Mouse (Mus musculus) CH12.LX (cell line): ENCODE data around the gene A930009A15Rik. TPM values are rescaled to one million over a fixed set of nuclear protein-coding genes. Genes with fewer than 3 reads are reported as not detected.

Source experiments
- DNase-seq: peaks from one replicate; pipeline ENCODE4 v3.0.0-alpha.2; 2013; ENCODE audit errors: extremely low read depth
- H3K27ac ChIP-seq: 2 replicates; pipeline ENCODE4 v1.5.1; 2012; ENCODE audit warnings: low read depth, mild to moderate bottlenecking, control low read depth, moderate library complexity; ENCODE audit not compliant: insufficient read depth
- H3K27me3 ChIP-seq: replicated peaks from 2 replicates; pipeline ENCODE3; 2012; ENCODE audit warnings: inconsistent platforms
- H3K36me3 ChIP-seq, 2 experiments: replicated peaks in 1 of 2; 2 replicates each; pipeline versions ENCODE3 to v1.6.1; 2012; ENCODE audit warnings: inconsistent platforms in 1 of 2, low read length in 1 of 2, mild to moderate bottlenecking in 1 of 2, mixed read lengths in 1 of 2, moderate library complexity in 1 of 2; ENCODE audit not compliant: control insufficient read depth in 1 of 2, insufficient read depth in 1 of 2
- H3K4me1 ChIP-seq, 2 experiments: 2 replicates each; pipeline ENCODE4 v1.6.1; 2012; ENCODE audit warnings: inconsistent platforms in 1 of 2, moderate library complexity in 1 of 2; ENCODE audit not compliant: insufficient read depth in 2 of 2, control insufficient read depth in 1 of 2
- H3K4me2 ChIP-seq: 2 replicates; pipeline ENCODE4 v1.6.1; 2012; ENCODE audit warnings: low read depth, mild to moderate bottlenecking, control low read depth; ENCODE audit not compliant: poor library complexity, insufficient read depth, severe bottlenecking
- H3K4me3 ChIP-seq, 3 experiments: fragments of 150-350 bp in 1 of 3; sonication (generic) in 1 of 3; replicated peaks in 1 of 3; 2 replicates each; pipeline versions ENCODE3 to v1.5.1; 2011 to 2012; ENCODE audit warnings: low read depth in 2 of 3, low read length in 2 of 3, mild to moderate bottlenecking in 2 of 3, moderate library complexity in 2 of 3, control low read depth in 1 of 3, improper control_type of control experiment in 1 of 3, inconsistent platforms in 1 of 3, mixed read lengths in 1 of 3; ENCODE audit not compliant: poor library complexity in 1 of 3
- H3K79me2 ChIP-seq: replicated peaks from 2 replicates; pipeline ENCODE4 v1.6.1; 2012; ENCODE audit warnings: mild to moderate bottlenecking, moderate library complexity; ENCODE audit not compliant: control insufficient read depth, poor library complexity, insufficient read depth, severe bottlenecking; ENCODE audit errors: extremely low read depth
- H3K9ac ChIP-seq: 2 replicates; pipeline ENCODE4 v1.6.1; 2012; ENCODE audit warnings: low read depth, mild to moderate bottlenecking, control low read depth, moderate library complexity; ENCODE audit not compliant: insufficient read depth
- H3K9me3 ChIP-seq: replicated peaks from 2 replicates; pipeline ENCODE3; 2012; ENCODE audit warnings: low read length, inconsistent platforms, mixed read lengths
- BHLHE40 ChIP-seq: IDR thresholded peaks from 2 replicates; pipeline ENCODE4 v1.6.1; 2011; ENCODE audit warnings: mild to moderate bottlenecking, low read depth, low read length, improper control_type of control experiment
- CTCF ChIP-seq, 2 experiments: IDR thresholded peaks in 1 of 2; conservative IDR thresholded peaks in 1 of 2; 2 replicates each; pipeline ENCODE4 v1.5.1; 2011 to 2012; ENCODE audit warnings: low read depth in 2 of 2, low read length in 2 of 2, improper control_type of control experiment in 1 of 2, inconsistent platforms in 1 of 2, mild to moderate bottlenecking in 1 of 2, moderate library complexity in 1 of 2
- GABPA ChIP-seq: IDR thresholded peaks from 2 replicates; pipeline ENCODE4 v1.6.1; 2012; ENCODE audit warnings: low read depth, low read length, improper control_type of control experiment, inconsistent platforms; ENCODE audit not compliant: insufficient replicate concordance
- HCFC1 ChIP-seq: IDR thresholded peaks from 2 replicates; pipeline ENCODE4 v1.6.1; 2012; ENCODE audit warnings: low read depth, mild to moderate bottlenecking, inconsistent platforms, low read length, improper control_type of control experiment
- JUN ChIP-seq: IDR thresholded peaks from 2 replicates; pipeline ENCODE4 v1.6.1; 2011; ENCODE audit warnings: low read depth, mild to moderate bottlenecking, low read length, improper control_type of control experiment, moderate library complexity; ENCODE audit not compliant: insufficient read depth
- JUND ChIP-seq: conservative IDR thresholded peaks from 2 replicates; pipeline ENCODE4 v1.6.1; 2011; ENCODE audit warnings: low read depth, low read length, improper control_type of control experiment
- MAZ ChIP-seq: IDR thresholded peaks from 2 replicates; pipeline ENCODE4 v1.6.1; 2012; ENCODE audit warnings: low read depth, mild to moderate bottlenecking, inconsistent platforms, low read length, improper control_type of control experiment, moderate library complexity
- NELFE ChIP-seq: IDR thresholded peaks from 2 replicates; pipeline ENCODE4 v1.6.1; 2011; ENCODE audit warnings: low read depth, low read length, improper control_type of control experiment
- PAX5 ChIP-seq: IDR thresholded peaks from 2 replicates; pipeline ENCODE4 v1.6.1; 2012; ENCODE audit warnings: low read length, inconsistent platforms, mixed read lengths
- POLR2AphosphoS2 ChIP-seq: IDR thresholded peaks from 2 replicates; pipeline ENCODE4 v1.6.1; 2011; ENCODE audit warnings: low read depth, low read length, improper control_type of control experiment
- RAD21 ChIP-seq: IDR thresholded peaks from 2 replicates; pipeline ENCODE4 v1.6.1; 2011; ENCODE audit warnings: low read depth, mild to moderate bottlenecking, low read length, improper control_type of control experiment, moderate library complexity
- RCOR1 ChIP-seq: conservative IDR thresholded peaks from 2 replicates; pipeline ENCODE4 v1.6.1; 2012; ENCODE audit warnings: low read depth, mild to moderate bottlenecking, inconsistent platforms, low read length, improper control_type of control experiment
- SIN3A ChIP-seq: IDR thresholded peaks from 2 replicates; pipeline ENCODE4 v1.6.1; 2012; ENCODE audit warnings: low read length, improper control_type of control experiment, inconsistent platforms
- SMC3 ChIP-seq: IDR thresholded peaks from 2 replicates; pipeline ENCODE4 v1.6.1; 2011; ENCODE audit warnings: low read depth, low read length, improper control_type of control experiment
- TCF12 ChIP-seq: IDR thresholded peaks from 2 replicates; pipeline ENCODE4 v1.6.1; 2014; ENCODE audit warnings: low read depth, mild to moderate bottlenecking, inconsistent platforms, low read length, improper control_type of control experiment
- UBTF ChIP-seq: IDR thresholded peaks from 2 replicates; pipeline ENCODE4 v1.6.1; 2012; ENCODE audit warnings: low read depth, mild to moderate bottlenecking, inconsistent platforms, low read length, improper control_type of control experiment, moderate library complexity
- ZMIZ1 ChIP-seq: IDR thresholded peaks from 2 replicates; pipeline ENCODE4 v1.6.1; 2012; ENCODE audit warnings: low read depth, mild to moderate bottlenecking, inconsistent platforms, low read length, improper control_type of control experiment
- dilution Hi-C: fragments of 300-500 bp; cut with MboI; formaldehyde crosslinking; loops from 2 replicates; pipeline ENCODE4 v1.14.3; 2020; ENCODE audit warnings: low sequenced_read_pairs; ENCODE audit not compliant: extremely low pct_unique_long_range_greater_than_20kb, extremely low pct_ligation_motif_present
- in situ Hi-C: fragments of 300-500 bp; cut with MboI; formaldehyde crosslinking; loops from 3 replicates; pipeline ENCODE4 v1.14.3; 2019; ENCODE audit warnings: low sequenced_read_pairs, low pct_ligation_motif_present, low pct_unique_long_range_greater_than_20kb, mixed read lengths
- polyA plus RNA-seq: library from polyadenylated mRNA; unstranded; fragments of >175 nt; gene quantifications from 2 replicates; pipeline ENCODE4 v1.2.1, GENCODE M21; 2012; ENCODE audit warnings: low read depth; ENCODE audit not compliant: insufficient read length
- total RNA-seq, 2 experiments: library from RNA; depleted of rRNA; stranded (reverse); fragments of 300-350 nt in 1 of 2; fragments of >200 nt in 1 of 2; gene quantifications; 2 replicates each; pipeline ENCODE4 v1.2.3; 2012 to 2014

Gene A930009A15Rik
- total and polyA plus RNA-seq, 3 experiments = not detected

- Histone ChIP-seq H3K36me3 (no peaks in the 10 kb centered on the region), H3K27ac (no peak overlapping the region), H3K9ac (no peak overlapping the region), H3K4me1 (no peaks in the 10 kb centered on the region), H3K9me3 (no peaks in the 10 kb centered on the region), H3K27me3 (no peaks in the 10 kb centered on the region), H3K4me3 (no peak overlapping the region), H3K79me2 (no peaks in the 10 kb centered on the region), H3K4me2 (no peak overlapping the region)
- dilution Hi-C loops (no loop called here), in situ Hi-C loops (no loop called here)
- no peak for DNase-seq
- TF ChIP-seq POLR2AphosphoS2 (no peak), UBTF (no peak), RCOR1 (no peak), BHLHE40 (no peak), NELFE (no peak), SIN3A (no peak), GABPA (no peak)
- TF ChIP-seq, all 38 proteins: peak for 0
Measured at GRCm38 (mm10) chr10:115521081-115521451, 48.7 kb upstream of the A930009A15Rik start.

GRCm38 (mm10) chr10:115528892-115529291 is 40.9 kb upstream of the A930009A15Rik start:
- dilution Hi-C loops (no loop called here), in situ Hi-C loops (no loop called here)
- no peaks in the 10 kb centered on the region for H3K79me2 ChIP-seq
- no peak overlapping the region for H3K27ac ChIP-seq
- no peaks in the 10 kb centered on the region for H3K9me3 ChIP-seq
- TF ChIP-seq TCF12 (no peak), PAX5 (no peak), ZMIZ1 (no peak), HCFC1 (no peak), JUND (no peak), JUN (no peak), MAZ (no peak)
- no peaks in the 10 kb centered on the region for H3K27me3 ChIP-seq
- no peak overlapping the region for H3K4me2 ChIP-seq
- H3K36me3 ChIP-seq = no peaks in the 10 kb centered on the region
- H3K9ac ChIP-seq = no peak overlapping the region
- peaks cover 3 to 8% of the 10 kb centered on the region in 2 experiments; a peak in 3 of 4 replicates for H3K4me1 ChIP-seq
- no peak overlapping the region for H3K4me3 ChIP-seq
- no peak for DNase-seq

- no peak overlapping the region for H3K4me2 ChIP-seq
- dilution Hi-C loops = no loop called here
- no peak overlapping the region for H3K27ac ChIP-seq
- H3K36me3 ChIP-seq = no peaks in the 10 kb centered on the region
- peak; percentile 2; the same call in 1 of the 2 replicates for TF ChIP-seq SMC3
- TF ChIP-seq RAD21 = peak; percentile 32
- no peak for TF ChIP-seq HCFC1
- peak in 1 of 2 experiments; percentile 37; a peak in 1 of 4 replicates for TF ChIP-seq CTCF (conservative IDR thresholded peaks at IDR 0.05 in 1 of 2, IDR thresholded peaks at IDR 0.05 in 1 of 2; ENCODE audit: low read depth in 2 of 2, low read length in 2 of 2)
- TF ChIP-seq, all 38 proteins: peak for 3
- no peaks in the 10 kb centered on the region for H3K27me3 ChIP-seq
- no peak overlapping the region for H3K4me3 ChIP-seq
- H3K79me2 ChIP-seq = no peaks in the 10 kb centered on the region
- H3K4me1 ChIP-seq = peaks cover 3 to 8% of the 10 kb centered on the region in 2 experiments; a peak in 3 of 4 replicates
- H3K9me3 ChIP-seq = no peaks in the 10 kb centered on the region
- no peak for DNase-seq
- in situ Hi-C loops = no loop called here
- no peak overlapping the region for H3K9ac ChIP-seq
Measured at GRCm38 (mm10) chr10:115529768-115530167, 40.0 kb upstream of the A930009A15Rik start.
